Mouse (Mus musculus) bone marrow macrophage, adult 2 months (primary cell): ENCODE results near the gene Pof1b.

Source experiments
- CTCF ChIP-seq: IDR thresholded peaks from 2 replicates; pipeline ENCODE4 v1.5.1; 2012; ENCODE audit warnings: low read depth, mild to moderate bottlenecking, low read length, moderate library complexity
- POLR2A ChIP-seq: IDR thresholded peaks from 2 replicates; pipeline ENCODE4 v1.6.1; 2012; ENCODE audit warnings: mild to moderate bottlenecking, low read depth, low read length, borderline replicate concordance

- TF ChIP-seq CTCF (no peak), POLR2A (no peak)
These were observed 22.9 kb downstream of the Pof1b start for GRCm38 (mm10) chrX:112675525-112675924.
